Mouse (Mus musculus) c-Kit-positive CD71-positive TER-119-negative erythroid progenitor cells, embryonic 14.5 days (primary cell): ENCODE results near the gene Spg20.
A peak's percentile ranks its signal among the peaks of the same experiment; 100 is the strongest.

ENCODE experiments used
- DNase-seq: peaks from one replicate; pipeline ENCODE4 v3.0.0-alpha.2; 2013; ENCODE audit warnings: low read depth

The Spg20 gene

GRCm38 (mm10) chr3:55147156-55147555 lies 35.2 kb downstream of the Spg20 start:
- DNase-seq = no peak

- no peak for DNase-seq
Measured at GRCm38 (mm10) chr3:55148091-55148490, 36.2 kb downstream of the Spg20 start.

- DNase-seq = peak; percentile 6
Measured at GRCm38 (mm10) chr3:55151656-55152433, 39.9 kb downstream of the Spg20 start.

GRCm38 (mm10) chr3:55152673-55153334 lies 40.9 kb downstream of the Spg20 start:
- DNase-seq = peak; percentile 14

GRCm38 (mm10) chr3:55154163-55154562 lies 42.3 kb downstream of the Spg20 start:
- DNase-seq = no peak

- no peak for DNase-seq
Measured at GRCm38 (mm10) chr3:55157413-55157812, 45.5 kb downstream of the Spg20 start.

GRCm38 (mm10) chr3:55161144-55161543 lies 49.2 kb downstream of the Spg20 start:
- DNase-seq = no peak

- DNase-seq = no peak
Measured at GRCm38 (mm10) chr3:55163510-55163909, 51.6 kb downstream of the Spg20 start.

GRCm38 (mm10) chr3:55172478-55172877 lies 60.6 kb downstream of the Spg20 start:
- DNase-seq = no peak

GRCm38 (mm10) chr3:55177271-55177670 lies 65.4 kb downstream of the Spg20 start:
- no peak for DNase-seq

GRCm38 (mm10) chr3:55181766-55182165 lies 69.9 kb downstream of the Spg20 start, which contains the start of gene Sohlh2:
TSS of gene Sohlh2 (plus strand) at chr3:55182028.
- DNase-seq = no peak
